In genomic region chr2:102155306-102156015, GRCm38 (mm10) we compare ENCODE assay signal across 16 mouse cellular contexts. TPM values are rescaled to one million over a fixed set of nuclear protein-coding genes. Genes with fewer than 3 reads are reported as not detected.
DNase-seq lines count a peak whose midpoint lies in the region; ATAC-seq and TF ChIP-seq lines count a peak whose summit lies in the region.
"Had no signal": no experiment of that assay in that cellular context is flagged by ENCODE, and none has a peak within 500 bp of the region (broad histone marks: within the 10 kb centered on the region; RNA-seq: fewer than 3 reads in every experiment).

No protein-coding gene starts in this region.

- TF ChIP-seq CTCF in layer of hippocampus, adult 2 months (conservative IDR thresholded peaks at IDR 0.05): no peak

- 58% methylated on average over 5 of the region's 5 CpGs for WGBS in embryonic facial prominence, embryonic 14.5 days
- 72% methylated on average over 5 of the region's 5 CpGs for WGBS in embryonic facial prominence, embryonic 10.5 days
- 56% methylated on average over 5 of the region's 5 CpGs for WGBS in hindbrain, embryonic 13.5 days
- 60% methylated on average over 5 of the region's 5 CpGs for WGBS in hindbrain, embryonic 11.5 days

- no peak overlapping the region for H3K9ac ChIP-seq in embryonic facial prominence, embryonic 14.5 days (ENCODE audit: low read depth, low read length)
- H3K9ac ChIP-seq in hindbrain, embryonic 13.5 days: no peak overlapping the region
- no peak overlapping the region for H3K9ac ChIP-seq in hindbrain, embryonic 11.5 days (ENCODE audit: low read depth, low read length)
- H3K9ac ChIP-seq: liver, embryonic 12.5 days had no signal

- H3K4me1 ChIP-seq in embryonic facial prominence, embryonic 14.5 days (ENCODE audit: control insufficient read depth, insufficient read depth, low read length): peaks cover 54% of the 10 kb centered on the region
- H3K4me1 ChIP-seq in embryonic facial prominence, embryonic 10.5 days: peaks cover 63% of the 10 kb centered on the region
- peaks cover 40% of the 10 kb centered on the region for H3K4me1 ChIP-seq in hindbrain, embryonic 13.5 days (replicated peaks)
- H3K4me1 ChIP-seq in hindbrain, embryonic 11.5 days (replicated peaks; ENCODE audit: control insufficient read depth, insufficient read depth, low read length): no peaks in the 10 kb centered on the region; the same call in 1 of the 2 replicates
- peaks cover 39% of the 10 kb centered on the region for H3K4me1 ChIP-seq in brown adipose tissue, adult 24 weeks (ENCODE audit: control insufficient read depth, insufficient read depth, insufficient read length, low read length)

- H3K9me3 ChIP-seq in embryonic facial prominence, embryonic 14.5 days (ENCODE audit: control insufficient read depth, low read length): no peaks in the 10 kb centered on the region
- H3K9me3 ChIP-seq in embryonic facial prominence, embryonic 10.5 days: no peaks in the 10 kb centered on the region
- H3K9me3 ChIP-seq in hindbrain, embryonic 13.5 days: no peaks in the 10 kb centered on the region
- no peaks in the 10 kb centered on the region for H3K9me3 ChIP-seq in hindbrain, embryonic 11.5 days (ENCODE audit: control insufficient read depth, low read length)
- H3K9me3 ChIP-seq: G1E; liver, embryonic 12.5 days had no signal

- DNase-seq in embryonic facial prominence, embryonic 14.5 days (ENCODE audit: low spot score): no peak
- DNase-seq in embryonic facial prominence, embryonic 10.5 days (ENCODE audit: low spot score): no peak
- DNase-seq in hindbrain, embryonic 11.5 days (ENCODE audit: low spot score): no peak
- DNase-seq in layer of hippocampus, adult 2 months (ENCODE audit: low spot score in 2 of 2): no peak
- DNase-seq in layer of hippocampus, postnatal 10 days (ENCODE audit: low spot score in 2 of 2): no peak
- DNase-seq in right cerebral cortex, adult 2 months (ENCODE audit: low spot score in 2 of 2): no peak
- DNase-seq: cerebellum, postnatal 14 days; embryo, embryonic 11 days; gastrocnemius, postnatal 14 days; layer of hippocampus, postnatal 36 days; right cerebral cortex, postnatal 4 days had no signal

- H3K4me3 ChIP-seq in embryonic facial prominence, embryonic 14.5 days (ENCODE audit: low read depth, low read length): no peak overlapping the region
- no peak overlapping the region for H3K4me3 ChIP-seq in embryonic facial prominence, embryonic 10.5 days
- no peak overlapping the region for H3K4me3 ChIP-seq in hindbrain, embryonic 13.5 days
- no peak overlapping the region for H3K4me3 ChIP-seq in hindbrain, embryonic 11.5 days (ENCODE audit: low read depth, low read length)
- H3K4me3 ChIP-seq in layer of hippocampus, adult 2 months: no peak overlapping the region
- no peak overlapping the region for H3K4me3 ChIP-seq in brown adipose tissue, adult 24 weeks (ENCODE audit: insufficient read depth, low read depth, low read length)
- H3K4me3 ChIP-seq: liver, embryonic 12.5 days had no signal

- H3K4me2 ChIP-seq in embryonic facial prominence, embryonic 14.5 days (ENCODE audit: low read depth, low read length): no peak overlapping the region
- H3K4me2 ChIP-seq in hindbrain, embryonic 13.5 days: no peak overlapping the region
- no peak overlapping the region for H3K4me2 ChIP-seq in hindbrain, embryonic 11.5 days (replicated peaks; ENCODE audit: low read depth, low read length)
- H3K4me2 ChIP-seq: liver, embryonic 12.5 days had no signal

- H3K36me3 ChIP-seq in embryonic facial prominence, embryonic 14.5 days (ENCODE audit: control insufficient read depth, insufficient read depth, low read length): 0 out of 2 replicates have a peak, but pooled peaks cover 3% of the 10 kb centered on the region
- H3K36me3 ChIP-seq in embryonic facial prominence, embryonic 10.5 days (replicated peaks): peaks cover 5% of the 10 kb centered on the region
- H3K36me3 ChIP-seq in hindbrain, embryonic 13.5 days: no peaks in the 10 kb centered on the region
- H3K36me3 ChIP-seq in hindbrain, embryonic 11.5 days (ENCODE audit: control insufficient read depth, insufficient read depth, low read length): no peaks in the 10 kb centered on the region
- H3K36me3 ChIP-seq: G1E; liver, embryonic 12.5 days had no signal

- H3K27ac ChIP-seq in embryonic facial prominence, embryonic 14.5 days (replicated peaks; ENCODE audit: low read depth, low read length): 0 out of 2 replicates have a peak overlapping the region, but pooled peaks have one; percentile 22
- H3K27ac ChIP-seq in embryonic facial prominence, embryonic 10.5 days (replicated peaks): no peak overlapping the region
- peak overlapping the region; percentile 66; the same call in 1 of the 2 replicates for H3K27ac ChIP-seq in hindbrain, embryonic 13.5 days
- no peak overlapping the region for H3K27ac ChIP-seq in hindbrain, embryonic 11.5 days (ENCODE audit: low read depth, low read length)
- H3K27ac ChIP-seq in layer of hippocampus, adult 2 months: peak overlapping the region; percentile 49; the same call in 1 of the 2 replicates
- H3K27ac ChIP-seq in brown adipose tissue, adult 24 weeks (replicated peaks; ENCODE audit: low read depth, low read length): peak overlapping the region; percentile 72
- H3K27ac ChIP-seq: liver, embryonic 12.5 days had no signal

- no peaks in the 10 kb centered on the region for H3K27me3 ChIP-seq in embryonic facial prominence, embryonic 14.5 days (replicated peaks; ENCODE audit: control insufficient read depth, insufficient read depth, low read length)
- H3K27me3 ChIP-seq in embryonic facial prominence, embryonic 10.5 days (replicated peaks; ENCODE audit: low read depth, poor library complexity, severe bottlenecking): no peaks in the 10 kb centered on the region
- no peaks in the 10 kb centered on the region for H3K27me3 ChIP-seq in hindbrain, embryonic 13.5 days
- no peaks in the 10 kb centered on the region for H3K27me3 ChIP-seq in hindbrain, embryonic 11.5 days (ENCODE audit: control insufficient read depth, insufficient read depth, low read length)
- H3K27me3 ChIP-seq: liver, embryonic 12.5 days had no signal

- no peak for ATAC-seq in embryonic facial prominence, embryonic 14.5 days (ENCODE audit: low read depth)
- ATAC-seq in hindbrain, embryonic 13.5 days (ENCODE audit: low FRiP score): no peak
- no peak for ATAC-seq in hindbrain, embryonic 11.5 days (ENCODE audit: low FRiP score)
- ATAC-seq: CD4-positive, CD25-positive, alpha-beta regulatory T cell, adult 4 months; liver, embryonic 12.5 days had no signal

RNA-seq across cellular contexts. Expression of gene Ldlrad3, which starts 30.7 kb away (rescaled TPM):
- polyA plus RNA-seq in embryonic facial prominence, embryonic 14.5 days (2014; fragmentation: Nextera tagmentation; extraction: Ambion mirVana): 48.2 and 48.8 TPM in 2 replicates
- polyA plus RNA-seq in embryonic facial prominence, embryonic 10.5 days (2016; fragmentation: Nextera tagmentation; extraction: Ambion mirVana): 56.0 and 56.5 TPM in 2 replicates
- polyA plus RNA-seq in hindbrain, embryonic 13.5 days (2015; fragmentation: Nextera tagmentation; extraction: Ambion mirVana): 37.1 and 38.8 TPM in 2 replicates
- polyA plus RNA-seq in hindbrain, embryonic 11.5 days (2014; fragmentation: Nextera tagmentation; extraction: Ambion mirVana): 48.7 and 50.9 TPM in 2 replicates
- total RNA-seq in layer of hippocampus, adult 2 months (2021): 10 to 100 TPM in 1 of 2 experiments, 1 to 10 TPM in 1; 9.3 to 11.2 TPM
- 10 to 100 TPM; 15.4 to 15.5 TPM for total RNA-seq in layer of hippocampus, postnatal 10 days (2021)
- polyA plus RNA-seq in brown adipose tissue, adult 24 weeks (2012; ENCODE audit: insufficient read depth, insufficient read length, missing spikeins): 7.8 and 8.8 TPM in 2 replicates

Comparison
In these comparisons a context has a peak if more than half of its experiments do, and no peak if none do; other contexts are left out.
1. H3K27ac ChIP-seq: peak in embryonic facial prominence, embryonic 14.5 days (single experiment), hindbrain, embryonic 13.5 days (single experiment), layer of hippocampus, adult 2 months (single experiment) and brown adipose tissue, adult 24 weeks (single experiment); none in embryonic facial prominence, embryonic 10.5 days (single experiment) and hindbrain, embryonic 11.5 days (single experiment).